9 mouse cellular contexts compared by ENCODE assay signal in genomic region chr15:99469067-99469466, GRCm38 (mm10). TPM values are rescaled to one million over a fixed set of nuclear protein-coding genes. Genes with fewer than 3 reads are reported as not detected.
A peak's percentile ranks its signal among the peaks of the same experiment; 100 is the strongest.
DNase-seq lines count a peak whose midpoint lies in the region; ATAC-seq and TF ChIP-seq lines count a peak whose summit lies in the region.
"Had no signal": no experiment of that assay in that cellular context is flagged by ENCODE, and none has a peak within 500 bp of the region (broad histone marks: within the 10 kb centered on the region; RNA-seq: fewer than 3 reads in every experiment).

No protein-coding gene starts in this region.

- H3K9ac ChIP-seq in forebrain, embryonic 16.5 days (replicated peaks; ENCODE audit: low read depth, low read length), result no peak overlapping the region
- H3K9ac ChIP-seq: lung, embryonic 15.5 days had no signal

- peak; percentile 68 for TF ChIP-seq CTCF in G1E (IDR thresholded peaks at IDR 0.05; ENCODE audit: low read depth, low read length)
- TF ChIP-seq CTCF in cerebellum, adult 2 months (IDR thresholded peaks at IDR 0.05; ENCODE audit: borderline replicate concordance, insufficient read depth, low read depth, low read length), result peak; percentile 67
- TF ChIP-seq CTCF in spleen, adult 2 months (IDR thresholded peaks at IDR 0.05; ENCODE audit: extremely low read depth, insufficient read depth, insufficient read length, insufficient replicate concordance), result no peak

- peaks cover 39% of the 10 kb centered on the region for H3K36me3 ChIP-seq in forebrain, embryonic 10.5 days (replicated peaks)
- H3K36me3 ChIP-seq in forebrain, embryonic 16.5 days (ENCODE audit: control insufficient read depth, insufficient read depth), result no peaks in the 10 kb centered on the region
- H3K36me3 ChIP-seq in G1E (replicated peaks), result peaks cover 40% of the 10 kb centered on the region
- no peaks in the 10 kb centered on the region for H3K36me3 ChIP-seq in spleen, adult 2 months (ENCODE audit: control insufficient read depth, insufficient read depth, low read length)

- DNase-seq in forebrain, embryonic 10.5 days (ENCODE audit: extremely low spot score, low spot score), result peak; percentile 62
- no peak for DNase-seq in G1E (ENCODE audit: low spot score)
- peak; percentile 71 to 78 for DNase-seq in cerebellum, adult 2 months
- DNase-seq in gastrocnemius, adult 8-10 months (ENCODE audit: low spot score in 2 of 2), result peak; percentile 70 to 72
- DNase-seq in layer of hippocampus, adult 9-10 months (ENCODE audit: low spot score), result peak; percentile 81
- DNase-seq in lung, postnatal 4 days, result peak; percentile 67 to 90
- peak; percentile 32 to 42 for DNase-seq in spleen, adult 2 months (ENCODE audit: low read depth in 1 of 2, low spot score in 2 of 2)

- no peak overlapping the region for H3K4me2 ChIP-seq in forebrain, embryonic 16.5 days (ENCODE audit: low read length)
- H3K4me2 ChIP-seq: lung, embryonic 15.5 days had no signal

- H3K27ac ChIP-seq in forebrain, embryonic 10.5 days, result no peak overlapping the region
- H3K27ac ChIP-seq in forebrain, embryonic 16.5 days (ENCODE audit: low read length), result no peak overlapping the region
- H3K27ac ChIP-seq in cerebellum, adult 2 months (ENCODE audit: insufficient read depth, low read length), result no peak overlapping the region
- H3K27ac ChIP-seq in spleen, adult 2 months (ENCODE audit: insufficient read depth, low read length), result no peak overlapping the region
- H3K27ac ChIP-seq: lung, embryonic 15.5 days had no signal

- TF ChIP-seq POLR2A in cerebellum, adult 2 months (IDR thresholded peaks at IDR 0.05; ENCODE audit: borderline replicate concordance, insufficient read depth, low read length), result no peak
- no peak for TF ChIP-seq POLR2A in spleen, adult 2 months (IDR thresholded peaks at IDR 0.05; ENCODE audit: low read depth, low read length)

- WGBS in forebrain, embryonic 10.5 days, result 42% methylated on average over 3 of the region's 3 CpGs
- WGBS in forebrain, embryonic 16.5 days, result 36% methylated on average over 3 of the region's 3 CpGs
- WGBS in cerebellum, adult 2 months, result 7% methylated on average over 3 of the region's 3 CpGs
- WGBS in spleen, adult 2 months, result 35% methylated on average over 3 of the region's 3 CpGs

- ATAC-seq in forebrain, embryonic 16.5 days, result no peak
- ATAC-seq in G1E (ENCODE audit: extremely low read depth, insufficient number of reproducible peaks, low FRiP score, poor library complexity, severe bottlenecking), result no peak

- H3K9me3 ChIP-seq in forebrain, embryonic 10.5 days, result peaks cover 5% of the 10 kb centered on the region; the same call in 1 of the 2 replicates
- no peaks in the 10 kb centered on the region for H3K9me3 ChIP-seq in forebrain, embryonic 16.5 days (ENCODE audit: control insufficient read depth, low read length)
- no peaks in the 10 kb centered on the region for H3K9me3 ChIP-seq in G1E (replicated peaks)
- H3K9me3 ChIP-seq: lung, embryonic 15.5 days had no signal

- H3K27me3 ChIP-seq in forebrain, embryonic 10.5 days (ENCODE audit: poor library complexity, severe bottlenecking), result no peaks in the 10 kb centered on the region
- H3K27me3 ChIP-seq in forebrain, embryonic 16.5 days (replicated peaks; ENCODE audit: control insufficient read depth, insufficient read depth, low read length), result no peaks in the 10 kb centered on the region
- H3K27me3 ChIP-seq in G1E (ENCODE audit: insufficient read depth, low read length), result peaks cover 3% of the 10 kb centered on the region; the same call in 1 of the 2 replicates
- H3K27me3 ChIP-seq in cerebellum, adult 2 months (ENCODE audit: control insufficient read depth, insufficient read depth, low read length), result no peaks in the 10 kb centered on the region
- H3K27me3 ChIP-seq in spleen, adult 2 months (ENCODE audit: control insufficient read depth, insufficient read depth, low read length), result no peaks in the 10 kb centered on the region
- H3K27me3 ChIP-seq: lung, embryonic 15.5 days had no signal

- H3K4me3 ChIP-seq in forebrain, embryonic 10.5 days, result no peak overlapping the region
- H3K4me3 ChIP-seq in forebrain, embryonic 16.5 days (replicated peaks; ENCODE audit: low read length), result no peak overlapping the region
- H3K4me3 ChIP-seq in G1E (ENCODE audit: low read depth, low read length), result no peak overlapping the region
- H3K4me3 ChIP-seq in cerebellum, adult 2 months (replicated peaks; ENCODE audit: insufficient read depth, low read depth, low read length), result no peak overlapping the region
- H3K4me3 ChIP-seq in spleen, adult 2 months (ENCODE audit: extremely low read depth, insufficient read depth, insufficient read length), result no peak overlapping the region
- H3K4me3 ChIP-seq: lung, embryonic 15.5 days had no signal

- peaks cover 14% of the 10 kb centered on the region for H3K4me1 ChIP-seq in forebrain, embryonic 10.5 days
- H3K4me1 ChIP-seq in forebrain, embryonic 16.5 days (replicated peaks; ENCODE audit: control insufficient read depth, insufficient read depth, low read length), result peaks cover 7% of the 10 kb centered on the region
- peaks cover 20% of the 10 kb centered on the region for H3K4me1 ChIP-seq in G1E (ENCODE audit: insufficient read depth, low read depth, low read length)
- peaks cover 2% of the 10 kb centered on the region; the same call in 1 of the 2 replicates for H3K4me1 ChIP-seq in cerebellum, adult 2 months (ENCODE audit: control insufficient read depth, insufficient read depth, low read length)
- H3K4me1 ChIP-seq in spleen, adult 2 months (ENCODE audit: control insufficient read depth, insufficient read depth, insufficient read length), result peaks cover 3% of the 10 kb centered on the region; the same call in 1 of the 2 replicates

RNA-seq across cellular contexts. Expression of gene Bcdin3d, which starts 5.5 kb away (rescaled TPM):
- 19.6 and 20.5 TPM in 2 replicates for polyA plus RNA-seq in forebrain, embryonic 10.5 days (2016; fragmentation: Nextera tagmentation; extraction: Ambion mirVana)
- polyA plus RNA-seq in forebrain, embryonic 16.5 days (2015; fragmentation: Nextera tagmentation; extraction: Ambion mirVana), result 23.5 and 24.4 TPM in 2 replicates
- total RNA-seq in G1E (2014; fragmentation: Nextera tagmentation) (10.3 and 13.2 TPM in 2 replicates), G1E (2017) (8.6 and 10.8 TPM in 2 replicates)
- polyA plus RNA-seq in G1E (2012), result 10.0 and 10.5 TPM in 2 replicates
- polyA plus RNA-seq in cerebellum, adult 2 months (2012; rRNA removed), result 11.6 and 12.4 TPM in 2 replicates
- 1 to 10 TPM; 3.6 to 6.2 (median 4.5) TPM for total RNA-seq in gastrocnemius, adult 8-10 months (2022)
- 5.1 and 7.4 TPM in 2 replicates for polyA plus RNA-seq in spleen, adult 2 months (2012; rRNA removed)

RNA-seq across cellular contexts. Expression of gene Nckap5l, which starts 11.5 kb away (rescaled TPM):
- 10.9 and 13.7 TPM in 2 replicates for polyA plus RNA-seq in forebrain, embryonic 10.5 days (2016; fragmentation: Nextera tagmentation; extraction: Ambion mirVana)
- polyA plus RNA-seq in forebrain, embryonic 16.5 days (2015; fragmentation: Nextera tagmentation; extraction: Ambion mirVana), result 12.5 and 12.7 TPM in 2 replicates
- total RNA-seq in G1E (2014; fragmentation: Nextera tagmentation) (16.1 and 18.7 TPM in 2 replicates), G1E (2017) (0.58 and 0.60 TPM in 2 replicates)
- polyA plus RNA-seq in G1E (2012), result 15.2 and 17.2 TPM in 2 replicates
- polyA plus RNA-seq in cerebellum, adult 2 months (2012; rRNA removed), result 12.3 TPM in 2 replicates
- total RNA-seq in gastrocnemius, adult 8-10 months (2022), result 1 to 10 TPM; 1.5 to 2.2 (median 1.7) TPM
- polyA plus RNA-seq in spleen, adult 2 months (2012; rRNA removed), result 10.9 and 11.5 TPM in 2 replicates

RNA-seq across cellular contexts. Expression of gene Faim2, which starts 58.9 kb away (rescaled TPM):
- 0.32 and 0.44 TPM in 2 replicates for polyA plus RNA-seq in forebrain, embryonic 10.5 days (2016; fragmentation: Nextera tagmentation; extraction: Ambion mirVana)
- 20.8 and 29.8 TPM in 2 replicates for polyA plus RNA-seq in forebrain, embryonic 16.5 days (2015; fragmentation: Nextera tagmentation; extraction: Ambion mirVana)
- not detected in 2 replicates for total RNA-seq in G1E (2014; fragmentation: Nextera tagmentation)
- total RNA-seq in G1E (2017), result 0.06 and 0.33 TPM in 2 replicates
- polyA plus RNA-seq in G1E (2012), result not detected in 2 replicates
- 241 and 263 TPM in 2 replicates for polyA plus RNA-seq in cerebellum, adult 2 months (2012; rRNA removed)
- total RNA-seq in gastrocnemius, adult 8-10 months (2022), result under 1 TPM in 3 of 4 experiments, not detected in 1; 0.13 to 0.21 (median 0.15) TPM
- 0.06 TPM in 1 of 2 replicates, not detected in the other for polyA plus RNA-seq in spleen, adult 2 months (2012; rRNA removed)

Comparison
In these comparisons a context has a peak if more than half of its experiments do, and no peak if none do; other contexts are left out.
1. RNA of gene Faim2, which starts 58.9 kb away (polyA plus RNA-seq): 241 to 263 TPM in cerebellum, adult 2 months and 20.8 to 29.8 TPM in forebrain, embryonic 16.5 days; 0.32 to 0.44 TPM in forebrain, embryonic 10.5 days, 0.06 TPM in spleen, adult 2 months and not detected in G1E; every median in the first group is over 10 times any median in the second.